Mouse (Mus musculus): Measurements from ENCODE around the gene Phyh. TPM values are rescaled to one million over a fixed set of nuclear protein-coding genes. Genes with fewer than 3 reads are reported as not detected.
"Not testable (repeated sequence)": the region's sequence is repeated elsewhere in the genome, so short reads cannot be mapped to it uniquely, and the experiment has no call there.

The Phyh gene
- polyA plus RNA-seq, 1 experiment from 2014 or later: 82.7 TPM

- H3K9ac ChIP-seq: no peak overlapping the region
- H3K4me1 ChIP-seq (replicated peaks): peaks cover 9% of the 10 kb centered on the region
- H3K4me2 ChIP-seq: no peak overlapping the region
- H3K36me3 ChIP-seq: peaks cover under 1% of the 10 kb centered on the region
- H3K27ac ChIP-seq (replicated peaks): no peak overlapping the region
- H3K27me3 ChIP-seq: no peaks in the 10 kb centered on the region
- H3K9me3 ChIP-seq: no peaks in the 10 kb centered on the region
- ATAC-seq (ENCODE audit: low FRiP score, low read depth): no peak
- no peak overlapping the region for H3K4me3 ChIP-seq
- 79% methylated on average over 7 of the region's 7 CpGs for WGBS
These were observed 3.8 kb downstream of the Phyh start for GRCm38 (mm10) chr2:4922476-4923164.

GRCm38 (mm10) chr2:4927391-4927790 lies 8.6 kb downstream of the Phyh start:
- Histone ChIP-seq H3K9ac (no peak overlapping the region), H3K9me3 (no peaks in the 10 kb centered on the region), H3K4me3 (no peak overlapping the region), H3K36me3 (peaks cover 36% of the 10 kb centered on the region), H3K4me1 (replicated peaks) (no peaks in the 10 kb centered on the region), H3K27ac (replicated peaks) (no peak overlapping the region), H3K27me3 (no peaks in the 10 kb centered on the region), H3K4me2 (no peak overlapping the region)
- WGBS: 92% methylated on average over 3 of the region's 3 CpGs
- no peak for ATAC-seq (ENCODE audit: low FRiP score, low read depth)

- H3K4me2 ChIP-seq: no peak overlapping the region
- no peaks in the 10 kb centered on the region for H3K9me3 ChIP-seq
- no peak overlapping the region for H3K9ac ChIP-seq
- WGBS: 90% methylated on average over 2 of the region's 2 CpGs
- H3K36me3 ChIP-seq: peaks cover 39% of the 10 kb centered on the region
- H3K4me3 ChIP-seq: no peak overlapping the region
- no peak for ATAC-seq (ENCODE audit: low FRiP score, low read depth)
- H3K27ac ChIP-seq (replicated peaks): no peak overlapping the region
- H3K4me1 ChIP-seq (replicated peaks): no peaks in the 10 kb centered on the region
- H3K27me3 ChIP-seq: no peaks in the 10 kb centered on the region
These were observed 10.4 kb downstream of the Phyh start for GRCm38 (mm10) chr2:4929230-4929629.

GRCm38 (mm10) chr2:4934516-4934915 lies 15.7 kb downstream of the Phyh start:
- 96% methylated on average over 9 of the region's 9 CpGs for WGBS
- Histone ChIP-seq H3K9ac (no peak overlapping the region), H3K36me3 (peaks cover 41% of the 10 kb centered on the region), H3K4me1 (replicated peaks) (no peaks in the 10 kb centered on the region), H3K27me3 (no peaks in the 10 kb centered on the region), H3K9me3 (no peaks in the 10 kb centered on the region), H3K4me3 (no peak overlapping the region), H3K27ac (replicated peaks) (no peak overlapping the region), H3K4me2 (no peak overlapping the region)
- ATAC-seq (ENCODE audit: low FRiP score, low read depth): no peak

- no peaks in the 10 kb centered on the region for H3K9me3 ChIP-seq
- H3K4me2 ChIP-seq: no peak overlapping the region
- no peak overlapping the region for H3K4me3 ChIP-seq
- 91% methylated on average over 7 of the region's 7 CpGs for WGBS
- H3K36me3 ChIP-seq: peaks cover 28% of the 10 kb centered on the region
- no peak overlapping the region for H3K9ac ChIP-seq
- no peak overlapping the region for H3K27ac ChIP-seq (replicated peaks)
- H3K4me1 ChIP-seq (replicated peaks): no peaks in the 10 kb centered on the region
- H3K27me3 ChIP-seq: no peaks in the 10 kb centered on the region
- no peak for ATAC-seq (ENCODE audit: low FRiP score, low read depth)
These were observed 19.1 kb downstream of the Phyh start for GRCm38 (mm10) chr2:4937931-4938330.

- H3K36me3 ChIP-seq: peaks cover 25% of the 10 kb centered on the region
- ATAC-seq (ENCODE audit: low FRiP score, low read depth): no peak
- no peak overlapping the region for H3K4me2 ChIP-seq
- no peaks in the 10 kb centered on the region for H3K9me3 ChIP-seq
- H3K27ac ChIP-seq (replicated peaks): no peak overlapping the region
- H3K4me3 ChIP-seq: no peak overlapping the region
- 91% methylated on average over 11 of the region's 11 CpGs for WGBS
- H3K4me1 ChIP-seq (replicated peaks): no peaks in the 10 kb centered on the region
- H3K9ac ChIP-seq: no peak overlapping the region
- H3K27me3 ChIP-seq: no peaks in the 10 kb centered on the region
These were observed 22.0 kb downstream of the Phyh start for GRCm38 (mm10) chr2:4940861-4941260.

GRCm38 (mm10) chr2:4949691-4950090 lies 30.9 kb downstream of the Phyh start:
- 94% methylated on average over 8 of the region's 8 CpGs for WGBS
- not testable (repeated sequence) for H3K4me1 ChIP-seq (replicated peaks); ATAC-seq (ENCODE audit: low FRiP score, low read depth)

GRCm38 (mm10) chr2:4950986-4951385 lies 32.2 kb downstream of the Phyh start:
- no peak overlapping the region for H3K4me2 ChIP-seq
- no peak overlapping the region for H3K4me3 ChIP-seq
- H3K27ac ChIP-seq (replicated peaks): no peak overlapping the region
- H3K4me1 ChIP-seq (replicated peaks): no peaks in the 10 kb centered on the region
- H3K27me3 ChIP-seq: no peaks in the 10 kb centered on the region
- H3K36me3 ChIP-seq: no peaks in the 10 kb centered on the region
- no peak overlapping the region for H3K9ac ChIP-seq
- ATAC-seq (ENCODE audit: low FRiP score, low read depth): no peak
- no peaks in the 10 kb centered on the region for H3K9me3 ChIP-seq
- 88% methylated on average over 2 of the region's 2 CpGs for WGBS

More at GRCm38 (mm10) chr2:4949691-4950090, 30.9 kb downstream of the Phyh start:
- not testable (repeated sequence) for H3K4me3 ChIP-seq; H3K36me3 ChIP-seq; H3K27ac ChIP-seq (replicated peaks); H3K9me3 ChIP-seq; H3K9ac ChIP-seq; H3K27me3 ChIP-seq; H3K4me2 ChIP-seq

GRCm38 (mm10) chr2:4954216-4954760 lies 35.5 kb downstream of the Phyh start:
- WGBS: 85% methylated on average over 6 of the region's 6 CpGs
- H3K36me3 ChIP-seq: no peaks in the 10 kb centered on the region
- no peak for ATAC-seq (ENCODE audit: low FRiP score, low read depth)

GRCm38 (mm10) chr2:4958039-4958438 lies 39.2 kb downstream of the Phyh start:
- no peak for ATAC-seq (ENCODE audit: low FRiP score, low read depth)
- Histone ChIP-seq H3K9me3 (no peaks in the 10 kb centered on the region), H3K4me1 (replicated peaks) (no peaks in the 10 kb centered on the region), H3K9ac (no peak overlapping the region), H3K4me2 (no peak overlapping the region), H3K27me3 (no peaks in the 10 kb centered on the region), H3K27ac (replicated peaks) (no peak overlapping the region), H3K4me3 (no peak overlapping the region), H3K36me3 (no peaks in the 10 kb centered on the region)
- 87% methylated on average over 12 of the region's 12 CpGs for WGBS

More at GRCm38 (mm10) chr2:4954216-4954760, 35.5 kb downstream of the Phyh start:
- Histone ChIP-seq H3K4me2 (no peak overlapping the region), H3K9ac (no peak overlapping the region), H3K4me3 (no peak overlapping the region), H3K27ac (replicated peaks) (no peak overlapping the region), H3K27me3 (no peaks in the 10 kb centered on the region), H3K4me1 (replicated peaks) (no peaks in the 10 kb centered on the region), H3K9me3 (no peaks in the 10 kb centered on the region)

- Histone ChIP-seq H3K36me3 (no peaks in the 10 kb centered on the region), H3K27me3 (no peaks in the 10 kb centered on the region), H3K9ac (no peak overlapping the region), H3K4me3 (no peak overlapping the region), H3K4me2 (no peak overlapping the region), H3K27ac (replicated peaks) (no peak overlapping the region), H3K4me1 (replicated peaks) (no peaks in the 10 kb centered on the region), H3K9me3 (no peaks in the 10 kb centered on the region)
- no peak for ATAC-seq (ENCODE audit: low FRiP score, low read depth)
- WGBS: 87% methylated on average over 2 of the region's 2 CpGs
These were observed 49.0 kb downstream of the Phyh start for GRCm38 (mm10) chr2:4967806-4968205.

- no peak for ATAC-seq (ENCODE audit: low FRiP score, low read depth)
- Histone ChIP-seq H3K4me3 (no peak overlapping the region), H3K4me1 (replicated peaks) (no peaks in the 10 kb centered on the region), H3K9me3 (no peaks in the 10 kb centered on the region), H3K9ac (no peak overlapping the region), H3K36me3 (no peaks in the 10 kb centered on the region), H3K4me2 (no peak overlapping the region), H3K27me3 (no peaks in the 10 kb centered on the region), H3K27ac (replicated peaks) (no peak overlapping the region)
- 98% methylated on average over 1 of the region's 2 CpGs for WGBS
These were observed 50.3 kb downstream of the Phyh start for GRCm38 (mm10) chr2:4969083-4969482.

- H3K36me3 ChIP-seq: no peaks in the 10 kb centered on the region
- no peak within 1 kb of the TSS for H3K9ac ChIP-seq
- 71% methylated on average over 5 of the region's 5 CpGs for WGBS
- ATAC-seq (ENCODE audit: low FRiP score, low read depth): peak; percentile 42; the same call in 1 of the 2 replicates
- no peak within 1 kb of the TSS for H3K27ac ChIP-seq (replicated peaks)
- H3K4me3 ChIP-seq: no peak within 1 kb of the TSS
- H3K27me3 ChIP-seq: no peaks in the 10 kb centered on the region
- no peaks in the 10 kb centered on the region for H3K9me3 ChIP-seq
- H3K4me2 ChIP-seq: no peak within 1 kb of the TSS
- H3K4me1 ChIP-seq (replicated peaks): 0 out of 2 replicates have a peak, but pooled peaks cover 3% of the 10 kb centered on the region
These were observed 57.0 kb downstream of the Phyh start, which contains the start of gene Ucma for GRCm38 (mm10) chr2:4975807-4976206. Gene Ucma, plus strand, starts transcription at chr2:4976122.
